Mouse (Mus musculus): Measurements from ENCODE around the gene Gm49366.

DNA sequence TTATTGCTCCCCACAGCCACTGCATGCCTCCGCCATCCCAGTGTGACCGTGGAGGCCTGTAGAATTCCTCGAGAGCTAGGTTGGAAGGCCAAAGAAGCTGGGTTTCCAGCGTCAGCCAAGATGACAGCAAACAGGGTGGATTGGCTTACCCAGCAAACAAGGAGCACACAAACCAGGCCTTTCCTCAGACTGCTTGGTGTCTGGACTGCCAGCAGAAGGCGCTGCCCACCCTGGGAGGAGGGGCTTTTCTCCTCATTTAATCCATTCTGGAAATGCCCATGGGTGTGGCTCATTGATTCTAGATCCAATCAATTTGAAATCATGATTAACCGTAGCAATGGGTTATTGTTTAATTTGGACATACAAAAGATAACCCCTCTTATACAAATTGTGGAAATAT lies 25.6 kb upstream of the Gm49366 start:
- TF ChIP-seq USF1 (IDR thresholded peaks at IDR 0.05; ENCODE audit: low read depth) (no peak), TCF12 (IDR thresholded peaks at IDR 0.05; ENCODE audit: insufficient read depth, poor library complexity, severe bottlenecking) (no peak), POLR2A (IDR thresholded peaks at IDR 0.05; ENCODE audit: insufficient read length, low read depth) (no peak), MAX (IDR thresholded peaks at IDR 0.05; ENCODE audit: low read depth) (no peak), CEBPB (IDR thresholded peaks at IDR 0.05; ENCODE audit: insufficient read depth, poor library complexity, severe bottlenecking) (no peak), SRF (IDR thresholded peaks at IDR 0.05; ENCODE audit: control insufficient read depth, insufficient read length, low read depth) (no peak)

Data from myocyte (in vitro differentiated cells).